29 mouse cellular contexts compared by ENCODE assay signal in genomic region chr15:102364678-102365077, GRCm38 (mm10). TPM values are rescaled to one million over a fixed set of nuclear protein-coding genes. Genes with fewer than 3 reads are reported as not detected.
A peak's percentile ranks its signal among the peaks of the same experiment; 100 is the strongest.
DNase-seq lines count a peak whose midpoint lies in the region; ATAC-seq lines count a peak whose summit lies in the region.
"Had no signal": no experiment of that assay in that cellular context is flagged by ENCODE, and none has a peak within 500 bp of the region (broad histone marks: within the 10 kb centered on the region; RNA-seq: fewer than 3 reads in every experiment).

No protein-coding gene starts in this region.

- H3K27ac ChIP-seq in embryonic facial prominence, embryonic 12.5 days, result no peak overlapping the region
- no peak overlapping the region for H3K27ac ChIP-seq in embryonic facial prominence, embryonic 10.5 days (replicated peaks)
- H3K27ac ChIP-seq in embryonic facial prominence, embryonic 13.5 days, result peak overlapping the region; percentile 85
- H3K27ac ChIP-seq in limb, embryonic 15.5 days, result no peak overlapping the region
- H3K27ac ChIP-seq in midbrain, embryonic 10.5 days (replicated peaks), result no peak overlapping the region
- H3K27ac ChIP-seq: forebrain, embryonic 10.5 days; hindbrain, embryonic 10.5 days; hindbrain, embryonic 13.5 days; intestine, embryonic 15.5 days had no signal

- 98% methylated on average over 1 of the region's 1 CpGs for WGBS in embryonic facial prominence, embryonic 12.5 days
- 89% methylated on average over 1 of the region's 1 CpGs for WGBS in embryonic facial prominence, embryonic 10.5 days
- 98% methylated on average over 1 of the region's 1 CpGs for WGBS in embryonic facial prominence, embryonic 13.5 days
- 95% methylated on average over 1 of the region's 1 CpGs for WGBS in limb, embryonic 15.5 days
- 85% methylated on average over 1 of the region's 1 CpGs for WGBS in midbrain, embryonic 10.5 days

- H3K4me2 ChIP-seq in embryonic facial prominence, embryonic 12.5 days (replicated peaks), result peak overlapping the region; percentile 57; the same call in 1 of the 2 replicates
- H3K4me2 ChIP-seq in embryonic facial prominence, embryonic 13.5 days, result peak overlapping the region; percentile 63
- H3K4me2 ChIP-seq in limb, embryonic 15.5 days, result no peak overlapping the region
- H3K4me2 ChIP-seq: heart, embryonic 11.5 days; hindbrain, embryonic 13.5 days had no signal

- no peaks in the 10 kb centered on the region for H3K9me3 ChIP-seq in embryonic facial prominence, embryonic 12.5 days
- no peaks in the 10 kb centered on the region for H3K9me3 ChIP-seq in embryonic facial prominence, embryonic 10.5 days
- no peaks in the 10 kb centered on the region for H3K9me3 ChIP-seq in embryonic facial prominence, embryonic 13.5 days
- no peaks in the 10 kb centered on the region for H3K9me3 ChIP-seq in limb, embryonic 15.5 days
- H3K9me3 ChIP-seq in midbrain, embryonic 10.5 days (replicated peaks), result no peaks in the 10 kb centered on the region
- H3K9me3 ChIP-seq: forebrain, embryonic 10.5 days; hindbrain, embryonic 10.5 days; hindbrain, embryonic 13.5 days; intestine, embryonic 15.5 days had no signal

- H3K9ac ChIP-seq in embryonic facial prominence, embryonic 12.5 days, result no peak overlapping the region
- peak overlapping the region; percentile 70 for H3K9ac ChIP-seq in embryonic facial prominence, embryonic 13.5 days
- H3K9ac ChIP-seq in limb, embryonic 15.5 days, result no peak overlapping the region
- H3K9ac ChIP-seq: hindbrain, embryonic 13.5 days; intestine, embryonic 15.5 days had no signal

- peaks cover 27% of the 10 kb centered on the region for H3K4me1 ChIP-seq in embryonic facial prominence, embryonic 12.5 days
- H3K4me1 ChIP-seq in embryonic facial prominence, embryonic 10.5 days, result peaks cover 40% of the 10 kb centered on the region
- H3K4me1 ChIP-seq in embryonic facial prominence, embryonic 13.5 days, result peaks cover 37% of the 10 kb centered on the region
- peaks cover 17% of the 10 kb centered on the region for H3K4me1 ChIP-seq in limb, embryonic 15.5 days
- H3K4me1 ChIP-seq in midbrain, embryonic 10.5 days, result peaks cover 33% of the 10 kb centered on the region

- 0 out of 2 replicates have a peak, but pooled peaks cover 8% of the 10 kb centered on the region for H3K27me3 ChIP-seq in embryonic facial prominence, embryonic 12.5 days
- peaks cover 73% of the 10 kb centered on the region for H3K27me3 ChIP-seq in embryonic facial prominence, embryonic 10.5 days (replicated peaks; ENCODE audit: low read depth, poor library complexity, severe bottlenecking)
- H3K27me3 ChIP-seq in embryonic facial prominence, embryonic 13.5 days, result peaks cover 8% of the 10 kb centered on the region; the same call in 1 of the 2 replicates
- H3K27me3 ChIP-seq in limb, embryonic 15.5 days, result peaks cover 10% of the 10 kb centered on the region
- peaks cover 91% of the 10 kb centered on the region for H3K27me3 ChIP-seq in midbrain, embryonic 10.5 days (ENCODE audit: low read depth, poor library complexity, severe bottlenecking)

- no peak overlapping the region for H3K4me3 ChIP-seq in embryonic facial prominence, embryonic 12.5 days
- no peak overlapping the region for H3K4me3 ChIP-seq in embryonic facial prominence, embryonic 10.5 days
- H3K4me3 ChIP-seq in embryonic facial prominence, embryonic 13.5 days, result peak overlapping the region; percentile 45
- H3K4me3 ChIP-seq in limb, embryonic 15.5 days, result peak overlapping the region; percentile 29
- H3K4me3 ChIP-seq in midbrain, embryonic 10.5 days, result no peak overlapping the region
- H3K4me3 ChIP-seq: forebrain, embryonic 10.5 days; hindbrain, embryonic 10.5 days; hindbrain, embryonic 13.5 days; intestine, embryonic 15.5 days had no signal

- no peaks in the 10 kb centered on the region for H3K36me3 ChIP-seq in embryonic facial prominence, embryonic 12.5 days
- no peaks in the 10 kb centered on the region for H3K36me3 ChIP-seq in embryonic facial prominence, embryonic 10.5 days (replicated peaks)
- no peaks in the 10 kb centered on the region for H3K36me3 ChIP-seq in embryonic facial prominence, embryonic 13.5 days
- H3K36me3 ChIP-seq in limb, embryonic 15.5 days, result no peaks in the 10 kb centered on the region
- H3K36me3 ChIP-seq in midbrain, embryonic 10.5 days, result no peaks in the 10 kb centered on the region
- H3K36me3 ChIP-seq: forebrain, embryonic 10.5 days; hindbrain, embryonic 10.5 days; hindbrain, embryonic 13.5 days; intestine, embryonic 15.5 days had no signal

- no peak for DNase-seq in embryonic facial prominence, embryonic 10.5 days (ENCODE audit: low spot score)
- DNase-seq in midbrain, embryonic 10.5 days (ENCODE audit: low spot score), result no peak
- DNase-seq in layer of hippocampus, postnatal 14 days (ENCODE audit: low spot score in 2 of 2), result no peak
- DNase-seq: adrenal gland, adult 8-10 months; adrenal gland, postnatal 25 days; cerebellum, adult 11-12 months; cerebellum, adult 8-10 months; cerebellum, postnatal 14 days; gastrocnemius, postnatal 10 days; gastrocnemius, postnatal 36 days; heart, adult 11 months; heart, postnatal 36 days; kidney, adult 11 months had no signal

- ATAC-seq in embryonic facial prominence, embryonic 12.5 days (ENCODE audit: insufficient number of reproducible peaks, insufficient read depth, low FRiP score, low TSS enrichment), result no peak
- ATAC-seq in embryonic facial prominence, embryonic 13.5 days (ENCODE audit: insufficient number of reproducible peaks, insufficient read depth, low FRiP score, low TSS enrichment, low read depth), result no peak
- ATAC-seq in granulocyte monocyte progenitor cell, adult 5-6 weeks (replicated peaks; ENCODE audit: poor library complexity, severe bottlenecking), result peak; percentile 44; the same call in 1 of the 2 replicates
- no peak for ATAC-seq in limb, embryonic 15.5 days (ENCODE audit: insufficient number of reproducible peaks, low FRiP score, low TSS enrichment, low read depth)
- no peak for ATAC-seq in frontal cortex, adult (ENCODE audit: low TSS enrichment)
- ATAC-seq: activated CD4-positive, CD25-positive, alpha-beta regulatory T cell, adult 4 months; forebrain, embryonic 14.5 days; hindbrain, embryonic 16.5 days; intestine, embryonic 15.5 days had no signal

RNA-seq across cellular contexts. Expression of gene Sp7, which starts 2.3 kb away (rescaled TPM):
- 8.5 and 9.4 TPM in 2 replicates for polyA plus RNA-seq in embryonic facial prominence, embryonic 12.5 days (2016; fragmentation: Nextera tagmentation; extraction: Ambion mirVana)
- 1.4 and 1.7 TPM in 2 replicates for polyA plus RNA-seq in embryonic facial prominence, embryonic 10.5 days (2016; fragmentation: Nextera tagmentation; extraction: Ambion mirVana)
- 24.1 and 32.7 TPM in 2 replicates for polyA plus RNA-seq in embryonic facial prominence, embryonic 13.5 days (2015; fragmentation: Nextera tagmentation; extraction: Ambion mirVana)
- total RNA-seq in granulocyte monocyte progenitor cell, adult 5-6 weeks (2014; fragmentation: Nextera tagmentation), result not detected in 2 replicates
- not detected in 2 replicates for total RNA-seq in granulocyte monocyte progenitor cell, adult 5-6 weeks (2017)
- polyA plus RNA-seq in limb, embryonic 15.5 days (2015; fragmentation: Nextera tagmentation; extraction: Ambion mirVana), result 12.6 and 18.1 TPM in 2 replicates
- 0.59 and 0.66 TPM in 2 replicates for polyA plus RNA-seq in midbrain, embryonic 10.5 days (2016; fragmentation: Nextera tagmentation; extraction: Ambion mirVana)
- total RNA-seq in layer of hippocampus, postnatal 14 days (2021), result under 1 TPM; 0.69 to 0.90 TPM
- total RNA-seq: gastrocnemius, adult 18-20 months; gastrocnemius, postnatal 36 days; heart, adult 8-10 months; heart, postnatal 36 days had no signal
- polyA plus RNA-seq: activated CD4-positive, CD25-positive, alpha-beta regulatory T cell, adult 4 months; heart, postnatal 0 days had no signal

RNA-seq across cellular contexts. Expression of gene Aaas, which starts 14.1 kb away (rescaled TPM):
- 78.4 and 89.3 TPM in 2 replicates for polyA plus RNA-seq in embryonic facial prominence, embryonic 12.5 days (2016; fragmentation: Nextera tagmentation; extraction: Ambion mirVana)
- 135 and 137 TPM in 2 replicates for polyA plus RNA-seq in embryonic facial prominence, embryonic 10.5 days (2016; fragmentation: Nextera tagmentation; extraction: Ambion mirVana)
- polyA plus RNA-seq in embryonic facial prominence, embryonic 13.5 days (2015; fragmentation: Nextera tagmentation; extraction: Ambion mirVana), result 72.9 and 80.6 TPM in 2 replicates
- 120 and 123 TPM in 2 replicates for total RNA-seq in granulocyte monocyte progenitor cell, adult 5-6 weeks (2014; fragmentation: Nextera tagmentation)
- total RNA-seq in granulocyte monocyte progenitor cell, adult 5-6 weeks (2017), result 147 and 153 TPM in 2 replicates
- 61.3 and 62.0 TPM in 2 replicates for polyA plus RNA-seq in limb, embryonic 15.5 days (2015; fragmentation: Nextera tagmentation; extraction: Ambion mirVana)
- 115 and 128 TPM in 2 replicates for polyA plus RNA-seq in midbrain, embryonic 10.5 days (2016; fragmentation: Nextera tagmentation; extraction: Ambion mirVana)
- 10 to 100 TPM; 25.5 to 27.7 TPM for total RNA-seq in layer of hippocampus, postnatal 14 days (2021)

RNA-seq across cellular contexts. Expression of gene Myg1, which starts 33.2 kb away (rescaled TPM):
- 113 and 114 TPM in 2 replicates for polyA plus RNA-seq in embryonic facial prominence, embryonic 12.5 days (2016; fragmentation: Nextera tagmentation; extraction: Ambion mirVana)
- polyA plus RNA-seq in embryonic facial prominence, embryonic 10.5 days (2016; fragmentation: Nextera tagmentation; extraction: Ambion mirVana), result 123 and 126 TPM in 2 replicates
- polyA plus RNA-seq in embryonic facial prominence, embryonic 13.5 days (2015; fragmentation: Nextera tagmentation; extraction: Ambion mirVana), result 109 TPM in 2 replicates
- total RNA-seq in granulocyte monocyte progenitor cell, adult 5-6 weeks (2014; fragmentation: Nextera tagmentation), result 63.3 and 88.7 TPM in 2 replicates
- total RNA-seq in granulocyte monocyte progenitor cell, adult 5-6 weeks (2017), result 55.1 and 59.9 TPM in 2 replicates
- 81.8 and 86.3 TPM in 2 replicates for polyA plus RNA-seq in limb, embryonic 15.5 days (2015; fragmentation: Nextera tagmentation; extraction: Ambion mirVana)
- 125 and 134 TPM in 2 replicates for polyA plus RNA-seq in midbrain, embryonic 10.5 days (2016; fragmentation: Nextera tagmentation; extraction: Ambion mirVana)
- total RNA-seq in layer of hippocampus, postnatal 14 days (2021), result 10 to 100 TPM; 51.8 to 61.3 TPM

RNA-seq across cellular contexts. Expression of gene Pfdn5, which starts 38.8 kb away (rescaled TPM):
- polyA plus RNA-seq in embryonic facial prominence, embryonic 12.5 days (2016; fragmentation: Nextera tagmentation; extraction: Ambion mirVana), result 433 and 448 TPM in 2 replicates
- 353 and 356 TPM in 2 replicates for polyA plus RNA-seq in embryonic facial prominence, embryonic 10.5 days (2016; fragmentation: Nextera tagmentation; extraction: Ambion mirVana)
- 458 and 502 TPM in 2 replicates for polyA plus RNA-seq in embryonic facial prominence, embryonic 13.5 days (2015; fragmentation: Nextera tagmentation; extraction: Ambion mirVana)
- 299 and 314 TPM in 2 replicates for total RNA-seq in granulocyte monocyte progenitor cell, adult 5-6 weeks (2014; fragmentation: Nextera tagmentation)
- total RNA-seq in granulocyte monocyte progenitor cell, adult 5-6 weeks (2017), result 366 and 404 TPM in 2 replicates
- polyA plus RNA-seq in limb, embryonic 15.5 days (2015; fragmentation: Nextera tagmentation; extraction: Ambion mirVana), result 314 and 380 TPM in 2 replicates
- polyA plus RNA-seq in midbrain, embryonic 10.5 days (2016; fragmentation: Nextera tagmentation; extraction: Ambion mirVana), result 335 and 345 TPM in 2 replicates
- 100 to 1,000 TPM; 317 to 334 TPM for total RNA-seq in layer of hippocampus, postnatal 14 days (2021)

RNA-seq across cellular contexts. Expression of gene Sp1, which starts 41.3 kb away (rescaled TPM):
- 12.0 TPM in 2 replicates for polyA plus RNA-seq in embryonic facial prominence, embryonic 12.5 days (2016; fragmentation: Nextera tagmentation; extraction: Ambion mirVana)
- polyA plus RNA-seq in embryonic facial prominence, embryonic 10.5 days (2016; fragmentation: Nextera tagmentation; extraction: Ambion mirVana), result 9.9 and 10.6 TPM in 2 replicates
- polyA plus RNA-seq in embryonic facial prominence, embryonic 13.5 days (2015; fragmentation: Nextera tagmentation; extraction: Ambion mirVana), result 12.3 and 14.1 TPM in 2 replicates
- total RNA-seq in granulocyte monocyte progenitor cell, adult 5-6 weeks (2014; fragmentation: Nextera tagmentation), result 59.6 and 71.6 TPM in 2 replicates
- 52.0 and 56.1 TPM in 2 replicates for total RNA-seq in granulocyte monocyte progenitor cell, adult 5-6 weeks (2017)
- 9.3 and 11.1 TPM in 2 replicates for polyA plus RNA-seq in limb, embryonic 15.5 days (2015; fragmentation: Nextera tagmentation; extraction: Ambion mirVana)
- 7.9 and 8.9 TPM in 2 replicates for polyA plus RNA-seq in midbrain, embryonic 10.5 days (2016; fragmentation: Nextera tagmentation; extraction: Ambion mirVana)
- total RNA-seq in layer of hippocampus, postnatal 14 days (2021), result 10 to 100 TPM; 22.9 to 28.3 TPM

Comparison
In these comparisons a context has a peak if more than half of its experiments do, and no peak if none do; other contexts are left out.
1. H3K4me3 ChIP-seq: peak in embryonic facial prominence, embryonic 13.5 days (single experiment) and limb, embryonic 15.5 days (single experiment); none in embryonic facial prominence, embryonic 12.5 days (single experiment), embryonic facial prominence, embryonic 10.5 days (single experiment) and midbrain, embryonic 10.5 days (single experiment).